Comparison of ENCODE assay signal across 19 mouse cellular contexts in the genomic region with DNA sequence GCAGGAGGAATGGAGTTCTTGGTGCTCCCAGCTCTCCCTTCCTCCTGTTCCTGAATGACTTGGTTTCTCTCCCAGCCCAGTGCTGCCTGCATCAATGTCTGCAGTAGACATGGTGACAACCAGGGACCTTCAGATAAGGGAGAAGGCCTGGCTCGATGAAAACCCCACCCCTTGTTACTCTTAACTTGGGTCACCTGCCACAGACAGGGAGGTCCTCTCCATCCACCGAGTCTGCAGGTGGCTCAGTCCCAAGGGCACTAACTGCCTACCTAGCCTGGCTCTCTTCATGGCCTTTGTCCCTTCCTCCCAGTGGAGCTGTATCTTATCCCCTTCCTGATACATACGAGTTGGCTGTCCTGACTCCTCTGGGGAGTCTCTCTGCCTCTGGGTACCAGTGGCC.
"Had no signal": no experiment of that assay in that cellular context is flagged by ENCODE, and none has a peak within 500 bp of the region (broad histone marks: within the 10 kb centered on the region; RNA-seq: fewer than 3 reads in every experiment).

No protein-coding gene starts in this region.

- DNase-seq: kidney, postnatal 25 days; layer of hippocampus, adult 9-11 months; left cerebral cortex, postnatal 4 days; liver, embryonic 13.5 days; lung, adult 2 months; lung, postnatal 14 days; lung, postnatal 4 days; retina, postnatal 1 day; spleen, adult 18-20 months; thymus, adult 2 months; thymus, postnatal 14 days; thymus, postnatal 4 days had no signal

- ATAC-seq: midbrain, embryonic 15.5 days had no signal

- H3K36me3 ChIP-seq: liver, embryonic 13.5 days; midbrain, embryonic 12.5 days; midbrain, embryonic 15.5 days; neural tube, embryonic 13.5 days; stomach, embryonic 15.5 days had no signal

- H3K4me2 ChIP-seq: liver, embryonic 13.5 days; midbrain, embryonic 12.5 days; midbrain, embryonic 15.5 days; neural tube, embryonic 13.5 days; stomach, embryonic 15.5 days had no signal

- H3K27me3 ChIP-seq: midbrain, embryonic 12.5 days; midbrain, embryonic 15.5 days; neural tube, embryonic 13.5 days; stomach, embryonic 15.5 days had no signal

- H3K27ac ChIP-seq: kidney, postnatal 0 days; layer of hippocampus, adult 2 months; liver, embryonic 13.5 days; midbrain, embryonic 12.5 days; midbrain, embryonic 15.5 days; neural tube, embryonic 13.5 days; stomach, embryonic 15.5 days had no signal

- H3K9me3 ChIP-seq: liver, embryonic 13.5 days; midbrain, embryonic 12.5 days; midbrain, embryonic 15.5 days; neural tube, embryonic 13.5 days; stomach, embryonic 15.5 days had no signal

- H3K4me1 ChIP-seq: liver, embryonic 13.5 days; midbrain, embryonic 12.5 days; midbrain, embryonic 15.5 days; stomach, embryonic 15.5 days had no signal

- H3K9ac ChIP-seq: liver, embryonic 13.5 days; midbrain, embryonic 12.5 days; midbrain, embryonic 15.5 days; neural tube, embryonic 13.5 days; stomach, embryonic 15.5 days had no signal

- H3K4me3 ChIP-seq: layer of hippocampus, adult 2 months; liver, embryonic 13.5 days; midbrain, embryonic 12.5 days; midbrain, embryonic 15.5 days; myocyte; neural tube, embryonic 13.5 days; stomach, embryonic 15.5 days had no signal
